ENCODE assay signal across 10 mouse cellular contexts in the genomic region with DNA sequence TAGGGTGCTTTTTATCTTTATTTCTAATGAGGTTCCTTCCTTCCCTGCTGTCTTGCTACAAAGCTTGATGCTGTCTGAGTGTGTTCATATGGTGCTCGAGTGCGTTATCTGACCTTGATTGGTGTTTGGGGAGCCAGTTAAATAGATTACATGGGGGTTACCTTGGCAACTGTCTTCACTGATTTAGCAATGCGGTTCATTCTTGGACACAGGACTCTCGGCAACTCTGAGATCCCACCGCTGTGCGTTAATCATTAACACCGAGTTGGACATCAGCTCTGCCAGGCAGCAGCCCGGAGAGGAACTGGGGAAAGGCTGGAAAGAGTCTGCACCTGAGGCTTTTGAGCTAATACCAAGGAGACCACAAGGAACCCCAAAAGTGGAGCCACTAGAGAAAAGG.
DNase-seq lines count a peak whose midpoint lies in the region; ATAC-seq and TF ChIP-seq lines count a peak whose summit lies in the region.
"Had no signal": no experiment of that assay in that cellular context is flagged by ENCODE, and none has a peak within 500 bp of the region (broad histone marks: within the 10 kb centered on the region; RNA-seq: fewer than 3 reads in every experiment).

No protein-coding gene starts in this region.

- H3K4me1 ChIP-seq in lung, postnatal 0 days (ENCODE audit: insufficient read depth, low read depth, low read length) = no peaks in the 10 kb centered on the region
- H3K4me1 ChIP-seq in hindbrain, postnatal 0 days (ENCODE audit: insufficient read depth, low read length) = no peaks in the 10 kb centered on the region
- no peaks in the 10 kb centered on the region for H3K4me1 ChIP-seq in liver, embryonic 13.5 days (replicated peaks)
- no peaks in the 10 kb centered on the region for H3K4me1 ChIP-seq in stomach, embryonic 16.5 days (ENCODE audit: control insufficient read depth, insufficient read depth, low read length)
- no peaks in the 10 kb centered on the region for H3K4me1 ChIP-seq in thymus, adult 2 months (replicated peaks; ENCODE audit: control insufficient read depth, insufficient read depth, low read length)

- H3K36me3 ChIP-seq in lung, postnatal 0 days (ENCODE audit: insufficient read depth, low read length) = no peaks in the 10 kb centered on the region
- no peaks in the 10 kb centered on the region for H3K36me3 ChIP-seq in hindbrain, postnatal 0 days (ENCODE audit: insufficient read depth, low read length)
- H3K36me3 ChIP-seq in liver, embryonic 13.5 days = no peaks in the 10 kb centered on the region
- no peaks in the 10 kb centered on the region for H3K36me3 ChIP-seq in stomach, embryonic 16.5 days (ENCODE audit: control insufficient read depth, insufficient read depth, low read length)
- no peaks in the 10 kb centered on the region for H3K36me3 ChIP-seq in thymus, adult 2 months (ENCODE audit: control insufficient read depth, insufficient read depth, low read length)

- ATAC-seq in lung, postnatal 0 days = no peak; the same call in 1 of the 2 replicates
- ATAC-seq in hindbrain, postnatal 0 days = peak; percentile 75
- ATAC-seq in liver, embryonic 13.5 days (ENCODE audit: low read depth) = peak; percentile 57
- peak; percentile 47; the same call in 1 of the 2 replicates for ATAC-seq in stomach, embryonic 16.5 days (ENCODE audit: insufficient read depth, low FRiP score)

- H3K27ac ChIP-seq in lung, postnatal 0 days (ENCODE audit: low read length) = no peak overlapping the region
- H3K27ac ChIP-seq in hindbrain, postnatal 0 days = no peak overlapping the region
- no peak overlapping the region for H3K27ac ChIP-seq in liver, embryonic 13.5 days
- no peak overlapping the region for H3K27ac ChIP-seq in stomach, embryonic 16.5 days (ENCODE audit: low read length)
- no peak overlapping the region for H3K27ac ChIP-seq in thymus, adult 2 months (ENCODE audit: control insufficient read depth, insufficient read depth, low read length)
- H3K27ac ChIP-seq: layer of hippocampus, adult 2 months had no signal

- H3K9me3 ChIP-seq in lung, postnatal 0 days (ENCODE audit: low read length) = no peaks in the 10 kb centered on the region
- no peaks in the 10 kb centered on the region for H3K9me3 ChIP-seq in hindbrain, postnatal 0 days (ENCODE audit: low read length)
- no peaks in the 10 kb centered on the region for H3K9me3 ChIP-seq in liver, embryonic 13.5 days (replicated peaks)
- no peaks in the 10 kb centered on the region for H3K9me3 ChIP-seq in stomach, embryonic 16.5 days (replicated peaks; ENCODE audit: control insufficient read depth, low read length)
- H3K9me3 ChIP-seq: megakaryocyte, embryonic 14.5 days had no signal

- TF ChIP-seq CTCF in lung, postnatal 0 days (IDR thresholded peaks at IDR 0.05) = no peak
- TF ChIP-seq CTCF in hindbrain, postnatal 0 days (IDR thresholded peaks at IDR 0.05; ENCODE audit: low read depth) = no peak
- TF ChIP-seq CTCF in thymus, adult 2 months (IDR thresholded peaks at IDR 0.05; ENCODE audit: borderline replicate concordance, control insufficient read depth, extremely low read depth, insufficient read depth, low read length, poor library complexity) = no peak

- no peak for TF ChIP-seq POLR2A in thymus, adult 2 months (IDR thresholded peaks at IDR 0.05; ENCODE audit: control insufficient read depth, extremely low read depth, insufficient read depth, low read length, poor library complexity)

- no peak overlapping the region for H3K9ac ChIP-seq in lung, postnatal 0 days (replicated peaks; ENCODE audit: low read depth)
- no peak overlapping the region for H3K9ac ChIP-seq in hindbrain, postnatal 0 days (replicated peaks; ENCODE audit: low read length)
- H3K9ac ChIP-seq in liver, embryonic 13.5 days = no peak overlapping the region
- H3K9ac ChIP-seq in stomach, embryonic 16.5 days (ENCODE audit: low read length) = no peak overlapping the region

- peak; percentile 4 for DNase-seq in lung, postnatal 0 days (ENCODE audit: low spot score)
- DNase-seq in lung, adult 18-20 months = no peak
- peak; percentile 49 for DNase-seq in hindbrain, postnatal 0 days (ENCODE audit: low spot score)
- DNase-seq in liver, embryonic 13.5 days = no peak
- no peak for DNase-seq in thymus, adult 2 months
- no peak for DNase-seq in heart, adult 8-10 months (ENCODE audit: low spot score)
- DNase-seq in right cerebral cortex, postnatal 10 days (ENCODE audit: low spot score in 2 of 2) = no peak

- no peak for TF ChIP-seq EP300 in lung, postnatal 0 days (IDR thresholded peaks at IDR 0.05)

- H3K4me2 ChIP-seq in lung, postnatal 0 days (replicated peaks; ENCODE audit: low read depth, low read length) = no peak overlapping the region
- no peak overlapping the region for H3K4me2 ChIP-seq in hindbrain, postnatal 0 days (ENCODE audit: low read depth, low read length)
- no peak overlapping the region for H3K4me2 ChIP-seq in liver, embryonic 13.5 days
- H3K4me2 ChIP-seq in stomach, embryonic 16.5 days (ENCODE audit: low read depth, low read length) = no peak overlapping the region

- no peaks in the 10 kb centered on the region for H3K27me3 ChIP-seq in lung, postnatal 0 days (replicated peaks; ENCODE audit: insufficient read depth, low read length)
- H3K27me3 ChIP-seq in hindbrain, postnatal 0 days (ENCODE audit: insufficient read depth, low read length) = no peaks in the 10 kb centered on the region
- no peaks in the 10 kb centered on the region for H3K27me3 ChIP-seq in liver, embryonic 13.5 days
- H3K27me3 ChIP-seq in stomach, embryonic 16.5 days (ENCODE audit: control insufficient read depth, insufficient read depth, low read length) = no peaks in the 10 kb centered on the region
- H3K27me3 ChIP-seq in thymus, adult 2 months (ENCODE audit: control insufficient read depth, insufficient read depth, low read length) = no peaks in the 10 kb centered on the region

- H3K4me3 ChIP-seq in lung, postnatal 0 days (ENCODE audit: low read depth, low read length) = no peak overlapping the region
- no peak overlapping the region for H3K4me3 ChIP-seq in hindbrain, postnatal 0 days (ENCODE audit: low read length)
- no peak overlapping the region for H3K4me3 ChIP-seq in liver, embryonic 13.5 days (replicated peaks)
- H3K4me3 ChIP-seq in stomach, embryonic 16.5 days (replicated peaks; ENCODE audit: low read length) = no peak overlapping the region
- H3K4me3 ChIP-seq in thymus, adult 2 months (ENCODE audit: control insufficient read depth, insufficient read depth, low read length) = no peak overlapping the region
- H3K4me3 ChIP-seq: layer of hippocampus, adult 2 months; megakaryocyte, embryonic 14.5 days had no signal

- WGBS in lung, postnatal 0 days = 41% methylated on average over 8 of the region's 8 CpGs
- WGBS in hindbrain, postnatal 0 days = 34% methylated on average over 8 of the region's 8 CpGs
- WGBS in liver, embryonic 13.5 days (ENCODE audit: insufficient replicate concordance) = 62% methylated on average over 8 of the region's 8 CpGs
- 34% methylated on average over 8 of the region's 8 CpGs for WGBS in stomach, embryonic 16.5 days
- 92% methylated on average over 8 of the region's 8 CpGs for WGBS in thymus, adult 2 months

Comparison
In these comparisons a context has a peak if more than half of its experiments do, and no peak if none do; other contexts are left out.
1. DNase-seq: peak in lung, postnatal 0 days (single experiment) and hindbrain, postnatal 0 days (single experiment); none in lung, adult 18-20 months (0 of 2), liver, embryonic 13.5 days (single experiment), thymus, adult 2 months (single experiment), heart, adult 8-10 months (single experiment) and right cerebral cortex, postnatal 10 days (0 of 2).